Mouse (Mus musculus): ENCODE data around the gene Ndfip2. TPM values are rescaled to one million over a fixed set of nuclear protein-coding genes. Genes with fewer than 3 reads are reported as not detected.

The Ndfip2 gene
- polyA plus RNA-seq, 1 experiment from 2014 or later = 53.7 TPM

Other genes starting within 250 kb of the Ndfip2 start
- 43.9 and 47.4 TPM in 2 replicates for gene Rbm26, start 81.2 kb upstream of the Ndfip2 start, polyA plus RNA-seq (2014; fragmentation: Nextera tagmentation; extraction: Ambion mirVana)